Mouse (Mus musculus) lung, postnatal 0 days (tissue): ENCODE data around the gene Mpp3.
A peak's percentile ranks its signal among the peaks of the same experiment; 100 is the strongest.

Experiments used
- CTCF ChIP-seq: IDR thresholded peaks from 2 replicates; pipeline ENCODE4 v1.5.1; 2016; ENCODE audit warnings: antibody characterized with exemption, mild to moderate bottlenecking
- EP300 ChIP-seq: IDR thresholded peaks from 2 replicates; pipeline ENCODE4 v1.6.1; 2016; ENCODE audit warnings: antibody characterized with exemption, mild to moderate bottlenecking, control low read depth

- TF ChIP-seq CTCF, result 0 out of 2 replicates have a peak, but pooled peaks have one; percentile 8
- TF ChIP-seq EP300, result no peak
These were observed 15.1 kb downstream of the Mpp3 start for GRCm38 (mm10) chr11:102013201-102013600.
